Mouse (Mus musculus): Measurements from ENCODE around the gene Prpf6.
A peak's percentile ranks its signal among the peaks of the same experiment; 100 is the strongest.

The Prpf6 gene

DNA sequence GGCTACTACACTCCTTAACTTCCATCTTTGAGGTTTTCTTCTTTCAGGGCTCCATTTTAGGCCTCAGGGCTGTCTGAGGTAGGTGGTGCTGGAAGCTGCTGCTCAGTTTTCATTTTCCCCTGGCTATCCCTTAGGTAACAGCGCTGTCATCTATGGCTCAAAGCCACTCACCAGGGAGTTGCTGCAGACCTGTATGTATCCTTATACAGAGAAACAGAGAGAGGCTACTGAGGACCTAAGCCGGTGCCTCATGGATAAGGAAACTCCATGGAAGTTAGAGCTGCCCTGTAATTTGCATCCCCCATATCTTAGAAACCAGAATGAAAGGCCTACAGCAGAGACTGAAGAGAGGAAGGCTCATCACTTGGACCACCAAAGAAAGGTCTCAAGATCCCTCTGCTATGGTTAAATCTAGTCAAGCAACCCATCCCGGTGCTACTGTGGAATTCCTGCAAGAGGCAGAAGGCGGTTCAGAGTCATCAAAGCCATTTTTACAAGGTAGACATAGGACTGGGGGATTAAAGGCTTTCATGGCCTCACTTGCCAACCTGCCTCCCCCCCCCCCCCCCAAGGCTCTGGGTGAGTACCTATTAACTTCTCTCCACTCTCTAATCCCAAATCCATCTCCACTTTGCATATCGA is 11.4 kb upstream of the Prpf6 start:
- DNase-seq (ENCODE audit: low spot score) = no peak

GRCm38 (mm10) chr2:181581016-181581401 is 10.7 kb upstream of the Prpf6 start:
- DNase-seq (ENCODE audit: low spot score) = peak; percentile 85

GRCm38 (mm10) chr2:181581402-181582120 is 10.1 kb upstream of the Prpf6 start:
- peak; percentile 84 for DNase-seq (ENCODE audit: low spot score)

DNA sequence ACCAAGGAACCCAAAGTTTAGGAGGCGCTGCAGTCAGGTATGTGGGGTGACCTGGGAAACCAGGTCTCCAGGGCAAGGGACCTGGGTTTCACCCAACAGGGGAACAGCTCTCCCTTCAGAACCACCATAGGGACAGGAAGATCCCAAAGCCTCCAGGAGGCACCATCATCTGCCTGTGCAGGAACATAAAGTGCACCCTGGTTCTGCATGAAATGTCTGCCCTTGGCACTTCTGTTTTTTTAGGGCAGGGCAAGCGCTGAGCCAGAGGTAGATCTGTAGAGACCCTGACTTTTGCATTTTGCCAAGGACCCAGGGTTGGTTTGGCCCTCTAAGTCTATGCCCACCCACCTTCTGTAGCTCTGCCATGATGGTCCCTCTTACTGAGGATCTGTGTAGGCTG is 9.3 kb upstream of the Prpf6 start:
- DNase-seq (ENCODE audit: low spot score) = no peak

DNA sequence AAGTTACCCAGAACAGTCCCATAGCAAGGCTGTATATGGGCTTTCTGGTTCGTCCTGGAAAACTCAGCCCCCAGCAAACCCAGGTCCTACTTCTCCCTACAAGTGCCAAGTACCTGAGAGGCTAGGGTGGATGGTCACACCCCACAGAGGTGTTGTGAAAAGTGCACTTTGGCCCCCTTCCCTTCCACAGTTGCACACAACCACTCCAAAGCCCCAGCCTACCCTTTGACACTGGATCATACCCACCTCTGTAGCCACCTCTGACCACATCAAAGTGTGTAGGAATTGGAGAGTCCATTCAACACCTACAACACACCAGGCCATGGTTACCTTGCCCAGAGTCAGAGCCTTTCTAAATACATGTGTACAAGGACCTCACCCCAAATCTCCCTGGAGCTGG is 8.7 kb upstream of the Prpf6 start:
- no peak for DNase-seq (ENCODE audit: low spot score)

GRCm38 (mm10) chr2:181583460-181584257 is 8.0 kb upstream of the Prpf6 start:
- DNase-seq (ENCODE audit: low spot score) = no peak

DNA sequence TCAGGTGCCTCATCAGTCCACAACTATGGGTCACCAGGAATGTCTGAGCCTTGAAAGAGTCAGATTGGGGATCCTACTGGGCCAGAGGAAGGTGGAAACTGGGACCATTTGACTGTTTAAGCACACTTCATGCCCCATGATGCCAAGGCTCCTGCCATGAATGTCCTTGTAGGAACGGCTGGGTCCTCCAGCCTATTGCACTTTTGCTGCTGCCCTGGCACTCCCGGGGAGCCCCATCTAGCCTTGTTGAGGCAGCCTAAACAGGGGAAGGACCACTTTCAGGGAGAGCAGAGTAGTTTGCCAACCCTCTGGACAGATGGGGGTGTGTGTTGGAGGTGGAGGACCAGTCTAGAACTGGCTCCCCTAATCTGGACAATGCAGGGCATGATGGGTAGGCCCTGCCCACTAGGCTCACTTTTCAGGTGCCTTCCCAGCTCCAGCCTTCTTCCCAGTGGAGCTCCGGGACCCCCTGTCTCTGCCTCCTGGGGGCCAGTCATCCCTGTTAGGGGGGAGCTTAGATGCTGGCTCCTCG is 7.2 kb upstream of the Prpf6 start, which contains the start of gene Uckl1:
Gene Uckl1 (minus strand): TSS at position 482 of the 532 bp plus-strand sequence.
- DNase-seq (ENCODE audit: low spot score) = no peak

DNA sequence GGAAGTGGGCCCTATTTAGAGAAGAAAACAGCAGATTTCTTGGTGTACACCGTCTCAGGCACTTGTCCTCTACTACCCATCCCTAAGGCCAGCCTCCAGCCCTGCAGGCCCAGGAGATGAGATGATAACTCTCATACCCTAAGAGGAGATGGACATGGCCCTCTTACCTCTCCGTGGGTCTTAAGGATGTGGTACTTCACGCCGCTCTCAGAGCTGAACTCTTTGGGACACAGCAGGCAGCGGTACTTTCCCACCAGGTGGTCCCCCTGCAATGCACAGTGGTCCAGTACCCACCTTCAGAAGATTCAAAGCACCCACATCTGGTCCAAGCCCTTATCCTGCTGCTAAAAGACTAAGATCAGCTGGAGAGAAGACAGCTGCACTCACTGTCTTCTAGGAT is 6.2 kb upstream of the Prpf6 start:
- no peak for DNase-seq (ENCODE audit: low spot score)

GRCm38 (mm10) chr2:181586124-181586523 is 5.5 kb upstream of the Prpf6 start:
- DNase-seq (ENCODE audit: low spot score) = no peak

- DNase-seq (ENCODE audit: low spot score) = no peak
Measured at GRCm38 (mm10) chr2:181587796-181588195, 3.9 kb upstream of the Prpf6 start.

DNA sequence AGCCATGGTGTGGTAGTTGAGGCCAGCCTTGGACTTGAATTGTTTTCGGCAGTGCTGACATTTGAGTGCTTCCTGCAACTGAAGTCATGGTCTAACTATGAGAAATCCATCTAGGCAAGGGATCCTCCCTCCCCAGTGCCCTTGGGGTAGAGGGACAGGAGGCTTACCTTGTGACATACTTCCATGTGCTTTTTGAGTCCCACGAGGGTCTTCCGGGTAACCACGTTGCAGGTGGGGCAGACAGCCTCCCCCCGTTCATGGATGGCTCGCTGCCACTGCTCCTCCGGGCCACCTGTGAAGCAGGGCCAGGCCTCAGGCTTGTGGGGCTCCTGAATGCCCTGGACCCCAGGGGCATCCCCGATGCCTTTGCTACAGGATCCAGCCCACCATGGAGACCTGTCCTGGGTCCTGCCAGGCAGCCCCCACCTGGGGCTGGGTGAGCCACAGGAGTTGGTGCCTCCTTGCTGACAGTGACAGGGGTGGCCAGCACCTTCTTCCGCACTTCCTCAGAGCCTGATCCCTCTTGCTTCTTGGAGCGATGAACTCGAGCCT is 3.4 kb upstream of the Prpf6 start:
- DNase-seq (ENCODE audit: low spot score) = no peak

GRCm38 (mm10) chr2:181589011-181589731 is 2.5 kb upstream of the Prpf6 start:
- no peak for DNase-seq (ENCODE audit: low spot score)

- no peak for DNase-seq (ENCODE audit: low spot score)
Measured at GRCm38 (mm10) chr2:181589732-181590105, 1.9 kb upstream of the Prpf6 start.

GRCm38 (mm10) chr2:181590471-181590870 is 1.2 kb upstream of the Prpf6 start:
- DNase-seq (ENCODE audit: low spot score) = no peak

- DNase-seq (ENCODE audit: low spot score) = peak; percentile 79
Measured at GRCm38 (mm10) chr2:181592231-181593041, 768 bp downstream of the Prpf6 start, which contains the start of gene Zfp512b. Gene Zfp512b (minus strand): TSS chr2:181592803.

DNA sequence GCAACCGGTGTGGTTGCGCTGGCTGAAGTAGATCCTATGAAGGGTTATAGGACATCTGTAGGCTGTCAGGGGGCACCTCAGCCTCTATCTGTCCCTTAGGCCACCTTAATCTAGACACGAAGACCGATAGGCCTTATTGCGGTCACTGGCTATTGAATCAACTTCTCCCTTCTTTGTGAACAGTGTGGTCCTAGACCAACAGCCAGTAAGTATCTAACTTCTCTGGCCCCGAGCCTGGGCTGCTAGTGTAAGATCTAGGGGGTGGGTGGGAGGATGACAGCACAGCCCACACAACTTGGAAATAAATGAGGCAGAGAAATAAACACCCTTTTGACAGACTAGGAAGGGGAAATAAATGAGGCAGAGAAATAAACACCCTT is 1.4 kb downstream of the Prpf6 start:
- DNase-seq (ENCODE audit: low spot score) = no peak

GRCm38 (mm10) chr2:181593937-181594336 is 2.3 kb downstream of the Prpf6 start:
- peak; percentile 3 for DNase-seq (ENCODE audit: low spot score)

- no peak for DNase-seq (ENCODE audit: low spot score)
Measured at GRCm38 (mm10) chr2:181594946-181595696, 3.5 kb downstream of the Prpf6 start.

GRCm38 (mm10) chr2:181596221-181596960 is 4.7 kb downstream of the Prpf6 start:
- no peak for DNase-seq (ENCODE audit: low spot score)
